Mouse (Mus musculus): ENCODE results near the gene Cul7. TPM values are rescaled to one million over a fixed set of nuclear protein-coding genes. Genes with fewer than 3 reads are reported as not detected.

Cul7 gene
- polyA plus RNA-seq, 1 experiment from 2014 or later, result 26.8 TPM

- WGBS, result 43% methylated on average over 10 of the region's 10 CpGs
- no peak overlapping the region for H3K27ac ChIP-seq (ENCODE audit: low read depth, low read length)
- no peaks in the 10 kb centered on the region for H3K27me3 ChIP-seq (ENCODE audit: control insufficient read depth, insufficient read depth, low read length)
- DNase-seq (ENCODE audit: low spot score, missing footprints) (no peak), ATAC-seq (ENCODE audit: low FRiP score) (no peak)
- peaks cover 30% of the 10 kb centered on the region for H3K4me1 ChIP-seq (ENCODE audit: control insufficient read depth, insufficient read depth, low read length)
- peaks cover 3% of the 10 kb centered on the region; the same call in 1 of the 2 replicates for H3K36me3 ChIP-seq (ENCODE audit: control insufficient read depth, insufficient read depth, low read length)
- H3K9me3 ChIP-seq (ENCODE audit: control insufficient read depth, low read length), result no peaks in the 10 kb centered on the region
- no peak overlapping the region for H3K4me3 ChIP-seq (ENCODE audit: low read depth, low read length)
- no peak overlapping the region for H3K4me2 ChIP-seq
- no peak overlapping the region; the same call in 1 of the 2 replicates for H3K9ac ChIP-seq (ENCODE audit: low read length)
These were observed 26.1 kb upstream of the Cul7 start for GRCm38 (mm10) chr17:46623819-46624557.

- no peaks in the 10 kb centered on the region for H3K27me3 ChIP-seq (ENCODE audit: control insufficient read depth, insufficient read depth, low read length)
- peaks cover 26% of the 10 kb centered on the region for H3K4me1 ChIP-seq (ENCODE audit: control insufficient read depth, insufficient read depth, low read length)
- 73% methylated on average over 12 of the region's 12 CpGs for WGBS
- no peak for DNase-seq (ENCODE audit: low spot score, missing footprints)
- no peak for ATAC-seq (ENCODE audit: low FRiP score)
- H3K9ac ChIP-seq (ENCODE audit: low read length), result no peak overlapping the region
- H3K9me3 ChIP-seq (ENCODE audit: control insufficient read depth, low read length), result no peaks in the 10 kb centered on the region
- H3K27ac ChIP-seq (ENCODE audit: low read depth, low read length), result no peak overlapping the region
- H3K4me3 ChIP-seq (ENCODE audit: low read depth, low read length), result no peak overlapping the region
- peaks cover 3% of the 10 kb centered on the region; the same call in 1 of the 2 replicates for H3K36me3 ChIP-seq (ENCODE audit: control insufficient read depth, insufficient read depth, low read length)
- no peak overlapping the region for H3K4me2 ChIP-seq
These were observed 25.5 kb upstream of the Cul7 start for GRCm38 (mm10) chr17:46624598-46624997.

GRCm38 (mm10) chr17:46627409-46627808, 22.7 kb upstream of the Cul7 start:
- ATAC-seq (ENCODE audit: low FRiP score) (no peak), DNase-seq (ENCODE audit: low spot score, missing footprints) (no peak)
- peak overlapping the region; percentile 93; the same call in 1 of the 2 replicates for H3K4me3 ChIP-seq (ENCODE audit: low read depth, low read length)
- H3K4me1 ChIP-seq (ENCODE audit: control insufficient read depth, insufficient read depth, low read length), result peaks cover 31% of the 10 kb centered on the region
- no peaks in the 10 kb centered on the region for H3K9me3 ChIP-seq (ENCODE audit: control insufficient read depth, low read length)
- WGBS, result 73% methylated on average over 6 of the region's 6 CpGs
- peak overlapping the region; percentile 77 for H3K4me2 ChIP-seq
- no peak overlapping the region for H3K27ac ChIP-seq (ENCODE audit: low read depth, low read length)
- no peaks in the 10 kb centered on the region for H3K27me3 ChIP-seq (ENCODE audit: control insufficient read depth, insufficient read depth, low read length)
- peak overlapping the region; percentile 94 for H3K9ac ChIP-seq (ENCODE audit: low read length)
- peaks cover 6% of the 10 kb centered on the region; the same call in 1 of the 2 replicates for H3K36me3 ChIP-seq (ENCODE audit: control insufficient read depth, insufficient read depth, low read length)

- Histone ChIP-seq H3K27me3 (ENCODE audit: control insufficient read depth, insufficient read depth, low read length) (no peaks in the 10 kb centered on the region), H3K9me3 (ENCODE audit: control insufficient read depth, low read length) (no peaks in the 10 kb centered on the region), H3K4me3 (ENCODE audit: low read depth, low read length) (peak overlapping the region; percentile 93), H3K4me2 (peak overlapping the region; percentile 77), H3K9ac (ENCODE audit: low read length) (peak overlapping the region; percentile 94), H3K27ac (ENCODE audit: low read depth, low read length) (no peak overlapping the region; the same call in 1 of the 2 replicates), H3K36me3 (ENCODE audit: control insufficient read depth, insufficient read depth, low read length) (peaks cover 8% of the 10 kb centered on the region), H3K4me1 (ENCODE audit: control insufficient read depth, insufficient read depth, low read length) (peaks cover 31% of the 10 kb centered on the region)
- DNase-seq (ENCODE audit: low spot score, missing footprints) (no peak), ATAC-seq (ENCODE audit: low FRiP score) (peak; percentile 15)
- 0% methylated on average over 13 of the region's 13 CpGs for WGBS
These were observed 21.7 kb upstream of the Cul7 start for GRCm38 (mm10) chr17:46628471-46628790.

- Histone ChIP-seq H3K27me3 (ENCODE audit: control insufficient read depth, insufficient read depth, low read length) (no peaks in the 10 kb centered on the region), H3K4me3 (ENCODE audit: low read depth, low read length) (peak within 1 kb of the TSS; percentile 93), H3K36me3 (ENCODE audit: control insufficient read depth, insufficient read depth, low read length) (peaks cover 8% of the 10 kb centered on the region), H3K27ac (ENCODE audit: low read depth, low read length) (peak within 1 kb of the TSS; percentile 85), H3K9me3 (ENCODE audit: control insufficient read depth, low read length) (no peaks in the 10 kb centered on the region), H3K4me1 (ENCODE audit: control insufficient read depth, insufficient read depth, low read length) (peaks cover 28% of the 10 kb centered on the region), H3K4me2 (peak within 1 kb of the TSS; percentile 77), H3K9ac (ENCODE audit: low read length) (peak within 1 kb of the TSS; percentile 94)
- peak; percentile 99 for DNase-seq (ENCODE audit: low spot score, missing footprints)
- ATAC-seq (ENCODE audit: low FRiP score), result peak; percentile 83
- under 1% methylated on average over 82 of the region's 90 CpGs for WGBS
These were observed 21.1 kb upstream of the Cul7 start, which contains the start of gene Ptk7 for GRCm38 (mm10) chr17:46628791-46629684. Gene Ptk7 (minus strand): TSS chr17:46629504.

GRCm38 (mm10) chr17:46629685-46630441, 20.3 kb upstream of the Cul7 start:
- H3K4me1 ChIP-seq (ENCODE audit: control insufficient read depth, insufficient read depth, low read length), result peaks cover 24% of the 10 kb centered on the region

GRCm38 (mm10) chr17:46636831-46637523, 13.2 kb upstream of the Cul7 start:
- DNase-seq (ENCODE audit: low spot score, missing footprints) (peak; percentile 93), ATAC-seq (ENCODE audit: low FRiP score) (no peak)
- Histone ChIP-seq H3K4me1 (ENCODE audit: control insufficient read depth, insufficient read depth, low read length) (peaks cover 3% of the 10 kb centered on the region), H3K27ac (ENCODE audit: low read depth, low read length) (no peak overlapping the region), H3K9me3 (ENCODE audit: control insufficient read depth, low read length) (no peaks in the 10 kb centered on the region), H3K9ac (ENCODE audit: low read length) (no peak overlapping the region; the same call in 1 of the 2 replicates), H3K27me3 (ENCODE audit: control insufficient read depth, insufficient read depth, low read length) (no peaks in the 10 kb centered on the region), H3K4me2 (no peak overlapping the region), H3K36me3 (ENCODE audit: control insufficient read depth, insufficient read depth, low read length) (peaks cover 7% of the 10 kb centered on the region), H3K4me3 (ENCODE audit: low read depth, low read length) (no peak overlapping the region)
- 29% methylated on average over 15 of the region's 15 CpGs for whole genome bisulfite sequencing

More at GRCm38 (mm10) chr17:46629685-46630441, 20.3 kb upstream of the Cul7 start:
- Histone ChIP-seq H3K27me3 (ENCODE audit: control insufficient read depth, insufficient read depth, low read length) (no peaks in the 10 kb centered on the region), H3K36me3 (ENCODE audit: control insufficient read depth, insufficient read depth, low read length) (peaks cover 8% of the 10 kb centered on the region), H3K9me3 (ENCODE audit: control insufficient read depth, low read length) (no peaks in the 10 kb centered on the region), H3K4me3 (ENCODE audit: low read depth, low read length) (peak overlapping the region; percentile 93), H3K9ac (ENCODE audit: low read length) (peak overlapping the region; percentile 94), H3K27ac (ENCODE audit: low read depth, low read length) (peak overlapping the region; percentile 55), H3K4me2 (peak overlapping the region; percentile 77)
- DNase-seq (ENCODE audit: low spot score, missing footprints) (no peak), ATAC-seq (ENCODE audit: low FRiP score) (peak; percentile 69)
- WGBS, result 4% methylated on average over 12 of the region's 12 CpGs

- Histone ChIP-seq H3K27ac (ENCODE audit: low read depth, low read length) (no peak overlapping the region), H3K4me2 (no peak overlapping the region), H3K27me3 (ENCODE audit: control insufficient read depth, insufficient read depth, low read length) (no peaks in the 10 kb centered on the region), H3K4me3 (ENCODE audit: low read depth, low read length) (no peak overlapping the region), H3K4me1 (ENCODE audit: control insufficient read depth, insufficient read depth, low read length) (peaks cover 6% of the 10 kb centered on the region), H3K9ac (ENCODE audit: low read length) (no peak overlapping the region), H3K9me3 (ENCODE audit: control insufficient read depth, low read length) (no peaks in the 10 kb centered on the region), H3K36me3 (ENCODE audit: control insufficient read depth, insufficient read depth, low read length) (peaks cover 5% of the 10 kb centered on the region)
- WGBS, result 81% methylated on average over 9 of the region's 9 CpGs
- DNase-seq (ENCODE audit: low spot score, missing footprints) (no peak), ATAC-seq (ENCODE audit: low FRiP score) (no peak)
These were observed 10.2 kb upstream of the Cul7 start for GRCm38 (mm10) chr17:46639929-46640328.

Measured in midbrain, embryonic 11.5 days (tissue).